Mouse (Mus musculus): ENCODE measurements around the gene Vav1.
A peak's percentile ranks its signal among the peaks of the same experiment; 100 is the strongest.

The Vav1 gene

GRCm38 (mm10) chr17:57278943-57279590 is at the start of gene Vav1:
Vav1 (plus strand) TSS chr17:57279100.
- DNase-seq (ENCODE audit: extremely low read depth, low read depth): no peak

GRCm38 (mm10) chr17:57229851-57230727 is 48.8 kb upstream of the Vav1 start:
- DNase-seq (ENCODE audit: extremely low read depth, low read depth): no peak

- no peak for DNase-seq (ENCODE audit: extremely low read depth, low read depth)
These were observed 48.2 kb upstream of the Vav1 start for GRCm38 (mm10) chr17:57230728-57231125.

- no peak for DNase-seq (ENCODE audit: extremely low read depth, low read depth)
These were observed 47.6 kb upstream of the Vav1 start for GRCm38 (mm10) chr17:57231321-57231771.

GRCm38 (mm10) chr17:57232200-57232599 is 46.7 kb upstream of the Vav1 start:
- no peak for DNase-seq (ENCODE audit: extremely low read depth, low read depth)

- DNase-seq (ENCODE audit: extremely low read depth, low read depth): no peak
These were observed 45.9 kb upstream of the Vav1 start for GRCm38 (mm10) chr17:57233038-57233437.

- no peak for DNase-seq (ENCODE audit: extremely low read depth, low read depth)
These were observed 44.5 kb upstream of the Vav1 start for GRCm38 (mm10) chr17:57234254-57234928.

GRCm38 (mm10) chr17:57235803-57236202 is 43.1 kb upstream of the Vav1 start:
- DNase-seq (ENCODE audit: extremely low read depth, low read depth): no peak

- DNase-seq (ENCODE audit: extremely low read depth, low read depth): no peak
These were observed 41.7 kb upstream of the Vav1 start for GRCm38 (mm10) chr17:57237181-57237580.

GRCm38 (mm10) chr17:57243650-57244370 is 35.1 kb upstream of the Vav1 start:
- DNase-seq (ENCODE audit: extremely low read depth, low read depth): no peak

- DNase-seq (ENCODE audit: extremely low read depth, low read depth): no peak
These were observed 33.5 kb upstream of the Vav1 start for GRCm38 (mm10) chr17:57245311-57245929.

GRCm38 (mm10) chr17:57246663-57247392 is 32.1 kb upstream of the Vav1 start:
- DNase-seq (ENCODE audit: extremely low read depth, low read depth): no peak

GRCm38 (mm10) chr17:57247393-57248200 is 31.3 kb upstream of the Vav1 start:
- DNase-seq (ENCODE audit: extremely low read depth, low read depth): peak; percentile 100

- DNase-seq (ENCODE audit: extremely low read depth, low read depth): peak; percentile 85
These were observed 30.6 kb upstream of the Vav1 start, which contains the start of gene Gpr108 for GRCm38 (mm10) chr17:57248201-57248699. Gpr108 (minus strand) TSS chr17:57248446.

- peak; percentile 25 for DNase-seq (ENCODE audit: extremely low read depth, low read depth)
These were observed 30.1 kb upstream of the Vav1 start for GRCm38 (mm10) chr17:57248771-57249170.

GRCm38 (mm10) chr17:57249186-57250181 is 29.4 kb upstream of the Vav1 start, which contains the start of gene Trip10:
Trip10 (plus strand) TSS chr17:57249455.
- DNase-seq (ENCODE audit: extremely low read depth, low read depth): peak; percentile 36

GRCm38 (mm10) chr17:57250461-57251160 is 28.3 kb upstream of the Vav1 start:
- no peak for DNase-seq (ENCODE audit: extremely low read depth, low read depth)
